Mouse (Mus musculus) embryonic facial prominence, embryonic 10.5 days (tissue): ENCODE data around the gene Saxo1. TPM values are rescaled to one million over a fixed set of nuclear protein-coding genes. Genes with fewer than 3 reads are reported as not detected.
A peak's percentile ranks its signal among the peaks of the same experiment; 100 is the strongest.

Experiments
- DNase-seq: peaks from one replicate; pipeline ENCODE4 v3.0.0-alpha.2; 2017; ENCODE audit warnings: low spot score
- H3K27ac ChIP-seq: fragments of 300-500 bp; sonication (generic); replicated peaks from 2 replicates; pipeline ENCODE4 v1.5.1; 2016; ENCODE audit warnings: mild to moderate bottlenecking
- H3K27me3 ChIP-seq: fragments of 300-500 bp; sonication (generic); replicated peaks from 2 replicates; pipeline ENCODE4 v1.6.1; 2016; ENCODE audit warnings: low read depth, mild to moderate bottlenecking; ENCODE audit not compliant: poor library complexity, severe bottlenecking
- H3K36me3 ChIP-seq: fragments of 300-500 bp; sonication (generic); replicated peaks from 2 replicates; pipeline ENCODE4 v1.6.1; 2016; ENCODE audit warnings: mild to moderate bottlenecking, moderate library complexity
- H3K4me1 ChIP-seq: fragments of 300-500 bp; sonication (generic); 2 replicates; pipeline ENCODE4 v1.6.1; 2016
- H3K4me3 ChIP-seq: fragments of 300-500 bp; sonication (generic); 2 replicates; pipeline ENCODE4 v1.5.1; 2016; ENCODE audit warnings: mild to moderate bottlenecking, moderate library complexity
- H3K9me3 ChIP-seq: fragments of 300-500 bp; sonication (generic); 2 replicates; pipeline ENCODE4 v1.6.1; 2016; ENCODE audit warnings: mild to moderate bottlenecking
- WGBS: fragments of 180-500 bp; shearing (Covaris S2); methylation state at CpG from one replicate; pipeline ENCODE4 v1.1.7; 2016; 5-methylcytosine and 5-hydroxymethylcytosine counted together
- polyA plus RNA-seq: library from polyadenylated mRNA; unstranded; fragments of >200 nt; fragmentation: Nextera tagmentation; extraction: Ambion mirVana; gene quantifications from 2 replicates; pipeline ENCODE4 v1.2.1, GENCODE M21; 2016

The Saxo1 gene
- not detected in 2 replicates for polyA plus RNA-seq

GRCm38 (mm10) chr4:86558228-86558627 lies at the start of gene Saxo1:
TSS of gene Saxo1 (minus strand) at chr4:86558328.
- 94% methylated on average over 7 of the region's 7 CpGs for WGBS

GRCm38 (mm10) chr4:86591304-86591703 lies 33.2 kb upstream of the Saxo1 start:
- Histone ChIP-seq H3K4me3 (no peak overlapping the region), H3K27ac (no peak overlapping the region), H3K9me3 (no peaks in the 10 kb centered on the region), H3K27me3 (no peaks in the 10 kb centered on the region), H3K4me1 (no peaks in the 10 kb centered on the region), H3K36me3 (peaks cover 91% of the 10 kb centered on the region)
- DNase-seq, result no peak
- 93% methylated on average over 2 of the region's 2 CpGs for WGBS

More at GRCm38 (mm10) chr4:86558228-86558627, at the start of gene Saxo1:
- DNase-seq, result no peak
- Histone ChIP-seq H3K27ac (no peak within 1 kb of the TSS), H3K27me3 (no peaks in the 10 kb centered on the region), H3K4me1 (no peaks in the 10 kb centered on the region), H3K36me3 (no peaks in the 10 kb centered on the region), H3K9me3 (no peaks in the 10 kb centered on the region), H3K4me3 (no peak within 1 kb of the TSS)

GRCm38 (mm10) chr4:86588236-86588635 lies 30.1 kb upstream of the Saxo1 start:
- H3K27me3 ChIP-seq, result no peaks in the 10 kb centered on the region

GRCm38 (mm10) chr4:86580591-86580990 lies 22.5 kb upstream of the Saxo1 start:
- H3K4me3 ChIP-seq, result no peak overlapping the region
- H3K4me1 ChIP-seq, result peaks cover 17% of the 10 kb centered on the region
- peaks cover 75% of the 10 kb centered on the region for H3K36me3 ChIP-seq
- H3K27me3 ChIP-seq, result no peaks in the 10 kb centered on the region
- 86% methylated on average over 3 of the region's 3 CpGs for WGBS
- H3K9me3 ChIP-seq, result no peaks in the 10 kb centered on the region
- no peak overlapping the region for H3K27ac ChIP-seq
- no peak for DNase-seq

More at GRCm38 (mm10) chr4:86588236-86588635, 30.1 kb upstream of the Saxo1 start:
- 90% methylated on average over 3 of the region's 3 CpGs for WGBS
- H3K27ac ChIP-seq, result no peak overlapping the region
- H3K36me3 ChIP-seq, result peaks cover 91% of the 10 kb centered on the region
- H3K4me3 ChIP-seq, result no peak overlapping the region
- H3K4me1 ChIP-seq, result no peaks in the 10 kb centered on the region
- DNase-seq, result no peak
- H3K9me3 ChIP-seq, result no peaks in the 10 kb centered on the region

- H3K27ac ChIP-seq, result no peak overlapping the region
- H3K36me3 ChIP-seq, result peaks cover 69% of the 10 kb centered on the region
- WGBS, result 67% methylated on average over 4 of the region's 4 CpGs
- H3K4me1 ChIP-seq, result peaks cover 17% of the 10 kb centered on the region
- H3K4me3 ChIP-seq, result no peak overlapping the region
- no peak for DNase-seq
- H3K27me3 ChIP-seq, result no peaks in the 10 kb centered on the region
- no peaks in the 10 kb centered on the region for H3K9me3 ChIP-seq
These were observed 21.9 kb upstream of the Saxo1 start for GRCm38 (mm10) chr4:86580056-86580455.

GRCm38 (mm10) chr4:86576630-86577225 lies 18.6 kb upstream of the Saxo1 start:
- peaks cover 40% of the 10 kb centered on the region for H3K36me3 ChIP-seq
- WGBS, result 12% methylated on average over 11 of the region's 11 CpGs
- peak overlapping the region; percentile 92 for H3K4me3 ChIP-seq
- no peak for DNase-seq
- peak overlapping the region; percentile 96 for H3K27ac ChIP-seq
- H3K9me3 ChIP-seq, result no peaks in the 10 kb centered on the region
- no peaks in the 10 kb centered on the region for H3K27me3 ChIP-seq
- peaks cover 23% of the 10 kb centered on the region for H3K4me1 ChIP-seq

GRCm38 (mm10) chr4:86576120-86576541 lies 18.0 kb upstream of the Saxo1 start:
- WGBS, result under 1% methylated on average over 20 of the region's 20 CpGs
- Histone ChIP-seq H3K4me1 (peaks cover 23% of the 10 kb centered on the region), H3K27me3 (no peaks in the 10 kb centered on the region), H3K9me3 (no peaks in the 10 kb centered on the region), H3K36me3 (peaks cover 36% of the 10 kb centered on the region), H3K4me3 (peak overlapping the region; percentile 92), H3K27ac (peak overlapping the region; percentile 96)
- DNase-seq, result peak; percentile 48

GRCm38 (mm10) chr4:86575283-86575983 lies 17.3 kb upstream of the Saxo1 start, which contains the start of gene Rraga:
TSS of gene Rraga (plus strand) at chr4:86575668.
- H3K27me3 ChIP-seq, result no peaks in the 10 kb centered on the region
- under 1% methylated on average over 53 of the region's 53 CpGs for WGBS
- peak within 1 kb of the TSS; percentile 92 for H3K4me3 ChIP-seq
- DNase-seq, result peak; percentile 97
- H3K9me3 ChIP-seq, result no peaks in the 10 kb centered on the region
- peaks cover 29% of the 10 kb centered on the region for H3K36me3 ChIP-seq
- peak within 1 kb of the TSS; percentile 96 for H3K27ac ChIP-seq
- H3K4me1 ChIP-seq, result peaks cover 23% of the 10 kb centered on the region

- Histone ChIP-seq H3K36me3 (peaks cover 24% of the 10 kb centered on the region), H3K9me3 (no peaks in the 10 kb centered on the region), H3K27me3 (no peaks in the 10 kb centered on the region), H3K27ac (peak overlapping the region; percentile 96), H3K4me3 (peak overlapping the region; percentile 92), H3K4me1 (peaks cover 23% of the 10 kb centered on the region)
- WGBS, result 25% methylated on average over 6 of the region's 6 CpGs
- no peak for DNase-seq
These were observed 16.8 kb upstream of the Saxo1 start for GRCm38 (mm10) chr4:86574939-86575282.

- Histone ChIP-seq H3K36me3 (no peaks in the 10 kb centered on the region), H3K27ac (no peak overlapping the region), H3K27me3 (no peaks in the 10 kb centered on the region), H3K4me3 (no peak overlapping the region), H3K9me3 (no peaks in the 10 kb centered on the region), H3K4me1 (no peaks in the 10 kb centered on the region)
- no peak for DNase-seq
- over 99% methylated on average over 3 of the region's 3 CpGs for WGBS
These were observed 2.9 kb upstream of the Saxo1 start for GRCm38 (mm10) chr4:86561061-86561460.

GRCm38 (mm10) chr4:86559006-86559405 lies 878 bp upstream of the Saxo1 start:
- Histone ChIP-seq H3K27me3 (no peaks in the 10 kb centered on the region), H3K36me3 (no peaks in the 10 kb centered on the region), H3K27ac (no peak overlapping the region), H3K4me1 (no peaks in the 10 kb centered on the region), H3K9me3 (no peaks in the 10 kb centered on the region), H3K4me3 (no peak overlapping the region)
- 68% methylated on average over 4 of the region's 4 CpGs for WGBS
- no peak for DNase-seq

- Histone ChIP-seq H3K27me3 (no peaks in the 10 kb centered on the region), H3K4me1 (no peaks in the 10 kb centered on the region), H3K36me3 (no peaks in the 10 kb centered on the region), H3K4me3 (no peak overlapping the region), H3K27ac (no peak overlapping the region), H3K9me3 (no peaks in the 10 kb centered on the region)
- DNase-seq, result no peak
- WGBS, result 68% methylated on average over 7 of the region's 7 CpGs
These were observed 757 bp downstream of the Saxo1 start for GRCm38 (mm10) chr4:86557371-86557770.
